Mouse (Mus musculus) liver, postnatal 0 days (tissue): ENCODE measurements around the gene Rplp2.

Experiments used
- CTCF ChIP-seq: sonication (generic); IDR thresholded peaks from 2 replicates; pipeline ENCODE4 v1.5.1; 2016; ENCODE audit warnings: antibody characterized with exemption, low read depth
- EP300 ChIP-seq: IDR thresholded peaks from 2 replicates; pipeline ENCODE4 v1.6.1; 2016; ENCODE audit warnings: antibody characterized with exemption, low read depth, mild to moderate bottlenecking

- TF ChIP-seq CTCF: peak; percentile 43
- TF ChIP-seq EP300: no peak
Observed at GRCm38 (mm10) chr7:141417731-141418681, 29.2 kb upstream of the Rplp2 start.
